Mouse (Mus musculus) ZHBTc4 (cell line): Measurements from ENCODE around the gene Nsfl1c.

Experiments
- DNase-seq: peaks from one replicate; pipeline ENCODE4 v3.0.0-alpha.2; 2011; ENCODE audit warnings: low read depth, low spot score

Nsfl1c gene

GRCm38 (mm10) chr2:151543063-151543895, 49.3 kb downstream of the Nsfl1c start:
- peak; percentile 63 for DNase-seq

- DNase-seq, result no peak
Measured at GRCm38 (mm10) chr2:151544673-151545072, 50.7 kb downstream of the Nsfl1c start.

- no peak for DNase-seq
Measured at GRCm38 (mm10) chr2:151546571-151546970, 52.6 kb downstream of the Nsfl1c start.

GRCm38 (mm10) chr2:151549615-151550121, 55.7 kb downstream of the Nsfl1c start:
- no peak for DNase-seq
